Mouse (Mus musculus) intestine, embryonic 14.5 days (tissue): ENCODE data around the gene Actl6b. TPM values are rescaled to one million over a fixed set of nuclear protein-coding genes. Genes with fewer than 3 reads are reported as not detected.

Experiments
- ATAC-seq: fragments of 200-750 bp; cut with Nextera tagmentation; replicated peaks from 2 replicates; pipeline ENCODE4 v1.8.0; 2017; ENCODE audit warnings: low read depth, moderate number of reproducible peaks, moderate TSS enrichment, moderate library complexity; ENCODE audit not compliant: low FRiP score, low TSS enrichment
- DNase-seq: peaks from one replicate; pipeline ENCODE4 v3.0.0-alpha.2; 2018; ENCODE audit warnings: low spot score
- H3K27ac ChIP-seq: fragments of 300-500 bp; sonication (generic); 2 replicates; pipeline ENCODE4 v1.5.1; 2014; ENCODE audit warnings: low read depth, mild to moderate bottlenecking, control low read depth
- H3K27me3 ChIP-seq: fragments of 300-500 bp; sonication (generic); replicated peaks from 2 replicates; pipeline ENCODE4 v1.6.1; 2014; ENCODE audit warnings: low read length, control low read depth; ENCODE audit not compliant: control insufficient read depth, insufficient read depth
- H3K36me3 ChIP-seq: fragments of 300-500 bp; sonication (generic); 2 replicates; pipeline ENCODE4 v1.6.1; 2014; ENCODE audit warnings: low read length, control low read depth; ENCODE audit not compliant: control insufficient read depth, insufficient read depth
- H3K4me1 ChIP-seq: fragments of 300-500 bp; sonication (generic); replicated peaks from 2 replicates; pipeline ENCODE4 v1.6.1; 2014; ENCODE audit warnings: low read length, control low read depth, mixed read lengths; ENCODE audit not compliant: control insufficient read depth, insufficient read depth
- H3K4me2 ChIP-seq: fragments of 300-500 bp; sonication (generic); 2 replicates; pipeline ENCODE4 v1.6.1; 2014; ENCODE audit warnings: low read length
- H3K4me3 ChIP-seq: fragments of 300-500 bp; sonication (generic); 2 replicates; pipeline ENCODE4 v1.5.1; 2014; ENCODE audit warnings: low read depth, low read length, control low read depth, mixed read lengths
- H3K9ac ChIP-seq: fragments of 300-500 bp; sonication (generic); 2 replicates; pipeline ENCODE4 v1.6.1; 2014; ENCODE audit warnings: mild to moderate bottlenecking, low read length
- H3K9me3 ChIP-seq: fragments of 300-500 bp; sonication (generic); 2 replicates; pipeline ENCODE4 v1.6.1; 2016; ENCODE audit warnings: low read length, control low read depth; ENCODE audit not compliant: control insufficient read depth
- WGBS: fragments of 180-500 bp; shearing (Covaris S2); extraction: QIAGEN DNeasy Blood & Tissue Kit; methylation state at CpG from one replicate; pipeline ENCODE4 v1.1.7; 2014; 5-methylcytosine and 5-hydroxymethylcytosine counted together
- polyA plus RNA-seq: library from polyadenylated mRNA; unstranded; fragments of >200 nt; fragmentation: Nextera tagmentation; extraction: Ambion mirVana; gene quantifications from 2 replicates; pipeline ENCODE4 v1.2.1, GENCODE M21; 2014

The Actl6b gene
- polyA plus RNA-seq, 1 experiment from 2014 or later = 3.5 TPM

- 85% methylated on average over 2 of the region's 2 CpGs for WGBS
- Histone ChIP-seq H3K27me3 (no peaks in the 10 kb centered on the region), H3K4me2 (no peak overlapping the region), H3K4me3 (no peak overlapping the region), H3K36me3 (no peaks in the 10 kb centered on the region), H3K4me1 (peaks cover 16% of the 10 kb centered on the region), H3K9ac (no peak overlapping the region), H3K27ac (no peak overlapping the region), H3K9me3 (no peaks in the 10 kb centered on the region)
- DNase-seq (no peak), ATAC-seq (no peak)
These were observed 44.9 kb downstream of the Actl6b start for GRCm38 (mm10) chr5:137598100-137598826.

- ATAC-seq (no peak), DNase-seq (no peak)
- Histone ChIP-seq H3K27ac (no peak overlapping the region), H3K36me3 (0 out of 2 replicates have a peak, but pooled peaks cover 7% of the 10 kb centered on the region), H3K9ac (peak overlapping the region; percentile 71), H3K27me3 (no peaks in the 10 kb centered on the region), H3K4me3 (peak overlapping the region; percentile 71), H3K4me1 (peaks cover 16% of the 10 kb centered on the region), H3K4me2 (peak overlapping the region; percentile 77), H3K9me3 (no peaks in the 10 kb centered on the region)
- 66% methylated on average over 9 of the region's 9 CpGs for WGBS
These were observed 46.3 kb downstream of the Actl6b start for GRCm38 (mm10) chr5:137599600-137599999.

- peaks cover 16% of the 10 kb centered on the region for H3K4me1 ChIP-seq
- DNase-seq (no peak), ATAC-seq (peak; percentile 65)
- peak overlapping the region; percentile 71 for H3K9ac ChIP-seq
- peak overlapping the region; percentile 71 for H3K4me3 ChIP-seq
- under 1% methylated on average over 19 of the region's 19 CpGs for WGBS
- peak overlapping the region; percentile 80; the same call in 1 of the 2 replicates for H3K27ac ChIP-seq
- H3K27me3 ChIP-seq = no peaks in the 10 kb centered on the region
- peak overlapping the region; percentile 77 for H3K4me2 ChIP-seq
- peaks cover 12% of the 10 kb centered on the region for H3K36me3 ChIP-seq
- H3K9me3 ChIP-seq = no peaks in the 10 kb centered on the region
These were observed 46.9 kb downstream of the Actl6b start for GRCm38 (mm10) chr5:137600281-137600618.

DNA sequence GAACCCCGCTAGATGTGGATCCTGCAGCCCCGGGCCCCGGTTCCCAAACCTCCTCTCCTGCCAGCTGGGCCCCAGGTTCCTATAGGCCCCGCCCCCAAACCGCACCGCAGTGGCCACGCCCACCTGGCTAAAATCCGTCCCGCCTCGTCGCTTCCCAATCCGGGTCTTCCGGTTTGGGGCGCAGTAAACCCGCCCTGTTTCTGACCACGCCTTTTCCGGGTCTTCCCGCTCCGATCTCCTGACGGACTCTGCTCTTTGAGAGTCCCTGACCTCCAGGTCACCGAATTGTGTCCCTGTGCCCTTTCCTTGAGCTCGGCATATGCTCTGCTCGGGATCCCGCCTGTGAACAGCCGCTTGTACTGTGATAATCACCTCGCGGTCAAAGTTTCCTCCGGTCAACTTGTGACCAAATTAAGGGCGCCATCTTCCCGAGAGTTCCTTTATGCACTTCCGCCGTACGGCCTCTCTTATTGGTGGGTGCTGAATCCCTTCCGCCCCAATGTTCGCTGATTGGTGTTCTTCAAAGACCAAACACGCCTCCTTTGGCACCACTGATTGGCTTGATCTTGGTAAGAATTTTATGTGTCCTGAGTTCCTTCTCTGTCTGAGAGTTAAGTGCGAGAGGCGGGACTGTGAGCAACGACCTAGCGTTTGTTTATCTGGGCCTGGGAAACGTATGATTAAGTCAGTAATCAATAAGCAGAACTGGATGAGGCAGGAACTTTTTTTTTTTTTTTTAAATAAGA is 47.5 kb downstream of the Actl6b start, which contains the start of gene Mospd3:
TSS of gene Mospd3 (minus strand) at position 440 of the 746 bp plus-strand sequence.
- Histone ChIP-seq H3K9ac (peak within 1 kb of the TSS; percentile 71), H3K4me2 (peak within 1 kb of the TSS; percentile 77), H3K4me1 (peaks cover 16% of the 10 kb centered on the region), H3K4me3 (peak within 1 kb of the TSS; percentile 71), H3K27ac (peak within 1 kb of the TSS; percentile 80), H3K9me3 (no peaks in the 10 kb centered on the region), H3K36me3 (peaks cover 15% of the 10 kb centered on the region), H3K27me3 (no peaks in the 10 kb centered on the region)
- WGBS = under 1% methylated on average over 41 of the region's 41 CpGs
- ATAC-seq (peak; percentile 93), DNase-seq (peak; percentile 97)

- under 1% methylated on average over 22 of the region's 22 CpGs for WGBS
- peak overlapping the region; percentile 65 for H3K27ac ChIP-seq
- peak overlapping the region; percentile 71 for H3K4me3 ChIP-seq
- H3K4me1 ChIP-seq = peaks cover 16% of the 10 kb centered on the region
- peak overlapping the region; percentile 43 for H3K9ac ChIP-seq
- no peak for ATAC-seq
- peak overlapping the region; percentile 52 for H3K4me2 ChIP-seq
- peaks cover 15% of the 10 kb centered on the region for H3K36me3 ChIP-seq
- no peaks in the 10 kb centered on the region for H3K27me3 ChIP-seq
- DNase-seq = peak; percentile 79
- no peaks in the 10 kb centered on the region for H3K9me3 ChIP-seq
These were observed 48.0 kb downstream of the Actl6b start for GRCm38 (mm10) chr5:137601365-137601729.

GRCm38 (mm10) chr5:137607860-137608653 is 54.7 kb downstream of the Actl6b start:
- H3K9ac ChIP-seq = 0 out of 2 replicates have a peak overlapping the region, but pooled peaks have one; percentile 29
- DNase-seq (no peak), ATAC-seq (peak; percentile 29; the same call in 1 of the 2 replicates)
- no peaks in the 10 kb centered on the region for H3K9me3 ChIP-seq
- H3K27me3 ChIP-seq = no peaks in the 10 kb centered on the region
- peaks cover 48% of the 10 kb centered on the region for H3K4me1 ChIP-seq
- 19% methylated on average over 26 of the region's 26 CpGs for WGBS
- peaks cover 24% of the 10 kb centered on the region for H3K36me3 ChIP-seq
- no peak overlapping the region for H3K27ac ChIP-seq
- H3K4me3 ChIP-seq = peak overlapping the region; percentile 8; the same call in 1 of the 2 replicates
- peak overlapping the region; percentile 47 for H3K4me2 ChIP-seq

GRCm38 (mm10) chr5:137608654-137609190 is 55.4 kb downstream of the Actl6b start:
- WGBS = 17% methylated on average over 21 of the region's 23 CpGs
- Histone ChIP-seq H3K4me3 (peak overlapping the region; percentile 8; the same call in 1 of the 2 replicates), H3K27me3 (no peaks in the 10 kb centered on the region), H3K27ac (no peak overlapping the region), H3K9ac (0 out of 2 replicates have a peak overlapping the region, but pooled peaks have one; percentile 22), H3K36me3 (peaks cover 23% of the 10 kb centered on the region), H3K9me3 (no peaks in the 10 kb centered on the region), H3K4me2 (peak overlapping the region; percentile 47), H3K4me1 (peaks cover 50% of the 10 kb centered on the region)
- DNase-seq = no peak
- no peak for ATAC-seq

- Histone ChIP-seq H3K27me3 (no peaks in the 10 kb centered on the region), H3K9me3 (no peaks in the 10 kb centered on the region)
- ATAC-seq = no peak
These were observed 56.0 kb downstream of the Actl6b start for GRCm38 (mm10) chr5:137609292-137609691.

More at GRCm38 (mm10) chr5:137609292-137609691, 56.0 kb downstream of the Actl6b start:
- peaks cover 17% of the 10 kb centered on the region for H3K36me3 ChIP-seq
- no peak overlapping the region for H3K27ac ChIP-seq
- H3K4me1 ChIP-seq = peaks cover 52% of the 10 kb centered on the region
- WGBS = 61% methylated on average over 3 of the region's 3 CpGs
- H3K4me2 ChIP-seq = peak overlapping the region; percentile 56; the same call in 1 of the 2 replicates
- H3K4me3 ChIP-seq = no peak overlapping the region
- no peak for DNase-seq
- H3K9ac ChIP-seq = no peak overlapping the region
